15 mouse cellular contexts compared by ENCODE assay signal in the genomic region with DNA sequence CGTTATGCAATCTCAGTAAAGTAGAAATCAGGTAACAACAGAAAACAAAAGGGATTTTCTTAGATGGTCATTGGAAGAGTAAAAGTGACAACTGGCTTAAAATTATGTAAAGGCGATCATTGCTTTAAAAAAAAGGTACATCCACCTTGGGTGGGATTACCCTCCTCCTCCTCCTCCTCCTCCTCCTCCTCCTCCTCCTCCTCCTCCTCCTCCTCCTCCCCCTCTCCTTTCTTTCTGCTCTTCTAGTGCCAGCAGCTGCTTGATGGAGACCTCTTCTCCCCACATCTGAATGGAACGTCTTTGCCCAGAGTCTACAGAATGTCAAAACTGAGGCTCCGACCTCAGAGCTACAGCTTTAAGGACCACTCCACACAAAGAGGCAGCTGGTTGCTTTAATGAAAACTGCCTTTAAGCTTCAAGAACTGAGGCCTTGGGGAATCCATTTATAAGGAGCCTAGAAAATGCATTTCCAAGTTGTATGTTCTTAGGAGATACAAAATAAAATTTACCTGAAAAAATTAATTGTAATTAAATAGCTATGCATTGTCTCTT. TPM values are rescaled to one million over a fixed set of nuclear protein-coding genes. Genes with fewer than 3 reads are reported as not detected.
DNase-seq lines count a peak whose midpoint lies in the region; ATAC-seq and TF ChIP-seq lines count a peak whose summit lies in the region.
"Had no signal": no experiment of that assay in that cellular context is flagged by ENCODE, and none has a peak within 500 bp of the region (broad histone marks: within the 10 kb centered on the region; RNA-seq: fewer than 3 reads in every experiment).

No protein-coding gene starts in this region.

- peaks cover 66% of the 10 kb centered on the region for H3K4me1 ChIP-seq in forebrain, embryonic 13.5 days
- H3K4me1 ChIP-seq in hindbrain, postnatal 0 days (ENCODE audit: insufficient read depth, low read length): 0 out of 2 replicates have a peak, but pooled peaks cover 3% of the 10 kb centered on the region
- H3K4me1 ChIP-seq in neural tube, embryonic 11.5 days (ENCODE audit: control insufficient read depth, insufficient read depth, low read length): peaks cover 6% of the 10 kb centered on the region; the same call in 1 of the 2 replicates

- ATAC-seq in forebrain, embryonic 13.5 days: no peak
- no peak for ATAC-seq in hindbrain, postnatal 0 days
- ATAC-seq in neural tube, embryonic 11.5 days (ENCODE audit: insufficient read depth, low FRiP score, low TSS enrichment): no peak

- DNase-seq in embryo, embryonic 11 days: peak; percentile 32
- DNase-seq in hindbrain, postnatal 0 days (ENCODE audit: low spot score): no peak
- peak; percentile 15 for DNase-seq in neural tube, embryonic 11.5 days (ENCODE audit: low spot score)
- DNase-seq in urinary bladder, postnatal 4 days (ENCODE audit: low spot score in 2 of 2): no peak
- no peak for DNase-seq in thymus, postnatal 14 days
- no peak for DNase-seq in spleen, adult 12 weeks (ENCODE audit: low spot score)
- DNase-seq: adrenal gland, postnatal 36 days; heart, postnatal 36 days; kidney, adult 8-10 months; liver; lung, adult 2 months had no signal

- H3K36me3 ChIP-seq in forebrain, embryonic 13.5 days (ENCODE audit: poor library complexity, severe bottlenecking): no peaks in the 10 kb centered on the region
- no peaks in the 10 kb centered on the region for H3K36me3 ChIP-seq in hindbrain, postnatal 0 days (ENCODE audit: insufficient read depth, low read length)
- no peaks in the 10 kb centered on the region for H3K36me3 ChIP-seq in neural tube, embryonic 11.5 days (ENCODE audit: control insufficient read depth, insufficient read depth, low read length)

- no peak overlapping the region for H3K27ac ChIP-seq in forebrain, embryonic 13.5 days
- H3K27ac ChIP-seq in hindbrain, postnatal 0 days: peak overlapping the region; percentile 88; the same call in 1 of the 2 replicates
- H3K27ac ChIP-seq in neural tube, embryonic 11.5 days (ENCODE audit: low read depth, low read length): peak overlapping the region; percentile 95; the same call in 1 of the 2 replicates

- no peak overlapping the region for H3K4me3 ChIP-seq in forebrain, embryonic 13.5 days
- no peak overlapping the region for H3K4me3 ChIP-seq in hindbrain, postnatal 0 days (ENCODE audit: low read length)
- peak overlapping the region; percentile 93 for H3K4me3 ChIP-seq in neural tube, embryonic 11.5 days (ENCODE audit: low read depth, low read length)
- H3K4me3 ChIP-seq: myocyte had no signal

- TF ChIP-seq CTCF in hindbrain, postnatal 0 days (IDR thresholded peaks at IDR 0.05; ENCODE audit: low read depth): no peak

- H3K27me3 ChIP-seq in forebrain, embryonic 13.5 days: peaks cover 22% of the 10 kb centered on the region
- peaks cover 2% of the 10 kb centered on the region; the same call in 1 of the 2 replicates for H3K27me3 ChIP-seq in hindbrain, postnatal 0 days (ENCODE audit: insufficient read depth, low read length)
- H3K27me3 ChIP-seq in neural tube, embryonic 11.5 days (ENCODE audit: control insufficient read depth, insufficient read depth, low read length): peaks cover 28% of the 10 kb centered on the region

- 12% methylated on average over 4 of the region's 4 CpGs for WGBS in forebrain, embryonic 13.5 days
- 30% methylated on average over 4 of the region's 4 CpGs for WGBS in hindbrain, postnatal 0 days
- WGBS in neural tube, embryonic 11.5 days: under 1% methylated on average over 4 of the region's 4 CpGs

- no peaks in the 10 kb centered on the region for H3K9me3 ChIP-seq in forebrain, embryonic 13.5 days (replicated peaks)
- H3K9me3 ChIP-seq in hindbrain, postnatal 0 days (ENCODE audit: low read length): no peaks in the 10 kb centered on the region
- no peaks in the 10 kb centered on the region for H3K9me3 ChIP-seq in neural tube, embryonic 11.5 days (ENCODE audit: control insufficient read depth, low read length)

- no peak overlapping the region for H3K9ac ChIP-seq in forebrain, embryonic 13.5 days
- no peak overlapping the region for H3K9ac ChIP-seq in hindbrain, postnatal 0 days (replicated peaks; ENCODE audit: low read length)
- no peak overlapping the region for H3K9ac ChIP-seq in neural tube, embryonic 11.5 days (ENCODE audit: low read length)

- peak overlapping the region; percentile 97 for H3K4me2 ChIP-seq in forebrain, embryonic 13.5 days
- H3K4me2 ChIP-seq in hindbrain, postnatal 0 days (ENCODE audit: low read depth, low read length): peak overlapping the region; percentile 90
- H3K4me2 ChIP-seq in neural tube, embryonic 11.5 days (ENCODE audit: low read depth): peak overlapping the region; percentile 92

RNA-seq across cellular contexts. Expression of gene Pou3f2, which starts 4.5 kb away (rescaled TPM):
- 38.3 and 44.0 TPM in 2 replicates for polyA plus RNA-seq in forebrain, embryonic 13.5 days (2015; fragmentation: Nextera tagmentation; extraction: Ambion mirVana)
- 17.9 and 19.4 TPM in 2 replicates for total RNA-seq in hindbrain, postnatal 0 days (2014; rRNA removed)
- 13.8 and 14.6 TPM in 2 replicates for polyA plus RNA-seq in hindbrain, postnatal 0 days (2015; fragmentation: Nextera tagmentation; extraction: Ambion mirVana)
- 28.2 and 31.3 TPM in 2 replicates for polyA plus RNA-seq in neural tube, embryonic 11.5 days (2014; fragmentation: Nextera tagmentation; extraction: Ambion mirVana)
- total RNA-seq: heart, postnatal 36 days; MEL had no signal
- polyA plus RNA-seq: myocyte; spleen, adult 2 months had no signal

Comparison
In these comparisons a context has a peak if more than half of its experiments do, and no peak if none do; other contexts are left out.
1. DNase-seq: peak in embryo, embryonic 11 days (single experiment) and neural tube, embryonic 11.5 days (single experiment); none in hindbrain, postnatal 0 days (single experiment), urinary bladder, postnatal 4 days (0 of 2), thymus, postnatal 14 days (single experiment) and spleen, adult 12 weeks (single experiment).
2. Peak in every context shown above with its lines, with median percentiles within 50 percentile points of each other: H3K4me2 ChIP-seq.